Mouse (Mus musculus): Measurements from ENCODE around the gene Tnik. TPM values are rescaled to one million over a fixed set of nuclear protein-coding genes. Genes with fewer than 3 reads are reported as not detected.

The Tnik gene
- total and polyA plus RNA-seq, 2 experiments from 2014 or later: 58.2 to 118 TPM

GRCm38 (mm10) chr3:28612330-28612729, 349.3 kb downstream of the Tnik start:
- ATAC-seq (ENCODE audit: low FRiP score) (no peak), DNase-seq (ENCODE audit: low spot score) (no peak)
- TF ChIP-seq CTCF (IDR thresholded peaks at IDR 0.05): no peak
- peaks cover 26% of the 10 kb centered on the region for H3K36me3 ChIP-seq (ENCODE audit: insufficient read depth, low read length)
- H3K9ac ChIP-seq (replicated peaks; ENCODE audit: low read length, poor library complexity, severe bottlenecking): no peak overlapping the region
- no peaks in the 10 kb centered on the region for H3K9me3 ChIP-seq (ENCODE audit: low read length)
- H3K4me2 ChIP-seq (ENCODE audit: low read depth, low read length, poor library complexity, severe bottlenecking): no peak overlapping the region
- H3K4me3 ChIP-seq (ENCODE audit: low read depth, low read length): no peak overlapping the region
- H3K27ac ChIP-seq (ENCODE audit: low read depth, low read length): no peak overlapping the region
- H3K4me1 ChIP-seq (ENCODE audit: insufficient read depth, low read length): no peaks in the 10 kb centered on the region
- 91% methylated on average over 5 of the region's 5 CpGs for WGBS
- no peaks in the 10 kb centered on the region for H3K27me3 ChIP-seq (ENCODE audit: insufficient read depth, low read length)

GRCm38 (mm10) chr3:28616386-28616785, 353.4 kb downstream of the Tnik start:
- Histone ChIP-seq H3K9me3 (ENCODE audit: low read length) (no peaks in the 10 kb centered on the region), H3K27me3 (ENCODE audit: insufficient read depth, low read length) (no peaks in the 10 kb centered on the region), H3K4me1 (ENCODE audit: insufficient read depth, low read length) (no peaks in the 10 kb centered on the region), H3K27ac (ENCODE audit: low read depth, low read length) (no peak overlapping the region), H3K36me3 (ENCODE audit: insufficient read depth, low read length) (peaks cover 25% of the 10 kb centered on the region; the same call in 1 of the 2 replicates), H3K4me3 (ENCODE audit: low read depth, low read length) (no peak overlapping the region), H3K9ac (replicated peaks; ENCODE audit: low read length, poor library complexity, severe bottlenecking) (no peak overlapping the region), H3K4me2 (ENCODE audit: low read depth, low read length, poor library complexity, severe bottlenecking) (no peak overlapping the region)
- ATAC-seq (ENCODE audit: low FRiP score) (no peak), DNase-seq (ENCODE audit: low spot score) (peak; percentile 50)
- WGBS: 51% methylated on average over 1 of the region's 1 CpGs
- no peak for TF ChIP-seq CTCF (IDR thresholded peaks at IDR 0.05)

- DNase-seq (ENCODE audit: low spot score) (peak; percentile 26), ATAC-seq (ENCODE audit: low FRiP score) (peak; percentile 57; the same call in 1 of the 2 replicates)
- no peaks in the 10 kb centered on the region for H3K9me3 ChIP-seq (ENCODE audit: low read length)
- H3K4me3 ChIP-seq (ENCODE audit: low read depth, low read length): no peak overlapping the region
- no peak overlapping the region for H3K27ac ChIP-seq (ENCODE audit: low read depth, low read length)
- H3K36me3 ChIP-seq (ENCODE audit: insufficient read depth, low read length): peaks cover 22% of the 10 kb centered on the region; the same call in 1 of the 2 replicates
- no peak overlapping the region for H3K9ac ChIP-seq (replicated peaks; ENCODE audit: low read length, poor library complexity, severe bottlenecking)
- 72% methylated on average over 5 of the region's 5 CpGs for WGBS
- no peaks in the 10 kb centered on the region for H3K4me1 ChIP-seq (ENCODE audit: insufficient read depth, low read length)
- H3K4me2 ChIP-seq (ENCODE audit: low read depth, low read length, poor library complexity, severe bottlenecking): no peak overlapping the region
- no peaks in the 10 kb centered on the region for H3K27me3 ChIP-seq (ENCODE audit: insufficient read depth, low read length)
- TF ChIP-seq CTCF (IDR thresholded peaks at IDR 0.05): no peak
These were observed 354.1 kb downstream of the Tnik start for GRCm38 (mm10) chr3:28617008-28617627.

GRCm38 (mm10) chr3:28621792-28622191, 358.8 kb downstream of the Tnik start:
- H3K4me2 ChIP-seq (ENCODE audit: low read depth, low read length, poor library complexity, severe bottlenecking): no peak overlapping the region
- H3K36me3 ChIP-seq (ENCODE audit: insufficient read depth, low read length): peaks cover 38% of the 10 kb centered on the region
- no peaks in the 10 kb centered on the region for H3K4me1 ChIP-seq (ENCODE audit: insufficient read depth, low read length)
- WGBS: 81% methylated on average over 2 of the region's 2 CpGs
- no peak for TF ChIP-seq CTCF (IDR thresholded peaks at IDR 0.05)
- no peak for DNase-seq (ENCODE audit: low spot score)
- H3K27me3 ChIP-seq (ENCODE audit: insufficient read depth, low read length): no peaks in the 10 kb centered on the region
- no peak overlapping the region for H3K9ac ChIP-seq (replicated peaks; ENCODE audit: low read length, poor library complexity, severe bottlenecking)
- H3K9me3 ChIP-seq (ENCODE audit: low read length): no peaks in the 10 kb centered on the region
- ATAC-seq (ENCODE audit: low FRiP score): no peak
- no peak overlapping the region for H3K27ac ChIP-seq (ENCODE audit: low read depth, low read length)
- H3K4me3 ChIP-seq (ENCODE audit: low read depth, low read length): no peak overlapping the region

GRCm38 (mm10) chr3:28626816-28627215, 363.8 kb downstream of the Tnik start:
- Histone ChIP-seq H3K4me3 (ENCODE audit: low read depth, low read length) (no peak overlapping the region), H3K4me2 (ENCODE audit: low read depth, low read length, poor library complexity, severe bottlenecking) (no peak overlapping the region), H3K27me3 (ENCODE audit: insufficient read depth, low read length) (no peaks in the 10 kb centered on the region), H3K36me3 (ENCODE audit: insufficient read depth, low read length) (peaks cover 42% of the 10 kb centered on the region), H3K9ac (replicated peaks; ENCODE audit: low read length, poor library complexity, severe bottlenecking) (no peak overlapping the region), H3K9me3 (ENCODE audit: low read length) (no peaks in the 10 kb centered on the region), H3K4me1 (ENCODE audit: insufficient read depth, low read length) (no peaks in the 10 kb centered on the region), H3K27ac (ENCODE audit: low read depth, low read length) (no peak overlapping the region)
- DNase-seq (ENCODE audit: low spot score) (no peak), ATAC-seq (ENCODE audit: low FRiP score) (no peak)
- no peak for TF ChIP-seq CTCF (IDR thresholded peaks at IDR 0.05)
- 93% methylated on average over 6 of the region's 6 CpGs for WGBS

GRCm38 (mm10) chr3:28636778-28637177, 373.8 kb downstream of the Tnik start:
- DNase-seq (ENCODE audit: low spot score): no peak
- H3K4me1 ChIP-seq (ENCODE audit: insufficient read depth, low read length): no peaks in the 10 kb centered on the region
- peaks cover 15% of the 10 kb centered on the region; the same call in 1 of the 2 replicates for H3K36me3 ChIP-seq (ENCODE audit: insufficient read depth, low read length)
- no peak for TF ChIP-seq CTCF (IDR thresholded peaks at IDR 0.05)
- no peaks in the 10 kb centered on the region for H3K9me3 ChIP-seq (ENCODE audit: low read length)
- H3K27ac ChIP-seq (ENCODE audit: low read depth, low read length): no peak overlapping the region
- H3K27me3 ChIP-seq (ENCODE audit: insufficient read depth, low read length): no peaks in the 10 kb centered on the region
- ATAC-seq (ENCODE audit: low FRiP score): no peak
- H3K4me3 ChIP-seq (ENCODE audit: low read depth, low read length): no peak overlapping the region
- 92% methylated on average over 4 of the region's 4 CpGs for WGBS
- H3K9ac ChIP-seq (replicated peaks; ENCODE audit: low read length, poor library complexity, severe bottlenecking): no peak overlapping the region
- H3K4me2 ChIP-seq (ENCODE audit: low read depth, low read length, poor library complexity, severe bottlenecking): no peak overlapping the region
